Mouse (Mus musculus): ENCODE data around the gene Gsx2. TPM values are rescaled to one million over a fixed set of nuclear protein-coding genes. Genes with fewer than 3 reads are reported as not detected.

Gene Gsx2
- polyA plus RNA-seq, 1 experiment: not detected

DNA sequence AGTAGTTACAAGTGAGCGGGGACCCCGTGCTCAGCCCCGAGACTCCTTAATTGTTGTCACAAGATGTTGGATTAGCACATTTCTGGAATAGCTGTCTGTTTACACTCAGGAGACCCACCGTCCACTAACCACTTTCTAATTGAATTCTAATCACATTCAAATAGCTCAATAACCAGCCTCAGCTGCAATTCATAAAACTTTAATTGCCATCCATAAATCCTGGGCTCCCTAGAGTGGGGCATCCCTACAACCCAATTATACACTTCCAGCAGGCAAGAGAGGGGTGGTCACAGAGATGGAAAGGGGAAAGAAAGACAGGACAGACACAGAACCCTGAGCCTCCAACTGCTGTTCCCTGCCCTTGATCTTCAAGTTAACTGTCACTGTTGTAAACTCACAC lies 1.3 kb upstream of the Gsx2 start:
- WGBS: 27% methylated on average over 4 of the region's 4 CpGs
- H3K4me1 ChIP-seq (ENCODE audit: control insufficient read depth, insufficient read depth, low read length): 0 out of 2 replicates have a peak, but pooled peaks cover 3% of the 10 kb centered on the region
- TF ChIP-seq POLR2A (IDR thresholded peaks at IDR 0.05; ENCODE audit: borderline replicate concordance, extremely low read depth, low read depth, low read length) (no peak), CTCF (IDR thresholded peaks at IDR 0.05; ENCODE audit: insufficient read depth, low read length) (no peak)

GRCm38 (mm10) chr5:75074537-75075382 lies 641 bp upstream of the Gsx2 start:
- DNase-seq: no peak
- WGBS: 15% methylated on average over 15 of the region's 15 CpGs
- no peak for TF ChIP-seq CTCF (IDR thresholded peaks at IDR 0.05; ENCODE audit: insufficient read depth, low read length)
- TF ChIP-seq POLR2A (IDR thresholded peaks at IDR 0.05; ENCODE audit: borderline replicate concordance, extremely low read depth, low read depth, low read length): no peak
- H3K4me3 ChIP-seq (replicated peaks; ENCODE audit: extremely low read depth, low read depth, low read length): no peak overlapping the region
- 0 out of 2 replicates have a peak, but pooled peaks cover 3% of the 10 kb centered on the region for H3K4me1 ChIP-seq (ENCODE audit: control insufficient read depth, insufficient read depth, low read length)

More for the DNA sequence above, 1.3 kb upstream of the Gsx2 start:
- DNase-seq: no peak
- H3K4me3 ChIP-seq (replicated peaks; ENCODE audit: extremely low read depth, low read depth, low read length): no peak overlapping the region

DNA sequence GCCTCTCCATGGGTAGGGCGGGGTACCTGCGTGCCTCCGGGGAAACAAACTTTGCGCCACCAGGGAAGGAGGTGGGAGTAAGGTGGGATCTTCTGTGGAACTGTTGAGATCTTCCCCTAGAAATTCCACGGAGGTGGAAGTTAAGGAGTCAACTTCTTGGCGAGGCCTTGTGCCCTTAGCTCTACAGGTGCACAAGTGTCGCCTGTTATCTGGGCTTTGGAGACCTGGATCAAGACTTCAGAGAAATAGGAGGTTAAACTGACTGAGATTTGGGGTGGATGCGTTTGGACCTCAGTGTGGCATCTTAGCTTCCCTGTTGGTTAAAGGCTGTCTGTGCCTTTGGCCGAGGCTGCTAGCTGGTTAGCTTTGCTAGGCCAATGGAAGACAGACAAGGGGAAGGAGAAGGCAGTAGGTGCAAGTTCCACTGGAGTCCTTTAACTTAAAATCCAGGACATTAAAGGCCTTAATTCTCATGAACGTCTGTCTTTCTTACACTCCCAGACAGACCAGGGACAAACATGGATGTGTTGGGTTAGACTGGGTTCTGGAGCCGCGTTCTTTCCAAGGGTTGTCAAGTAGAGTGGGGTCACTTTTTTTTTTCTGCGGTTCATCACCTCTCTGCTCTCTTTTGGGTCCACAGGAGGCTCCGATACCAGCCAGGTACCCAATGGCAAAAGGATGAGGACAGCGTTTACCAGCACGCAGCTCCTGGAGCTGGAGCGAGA lies 1.1 kb downstream of the Gsx2 start:
- H3K4me3 ChIP-seq (replicated peaks; ENCODE audit: extremely low read depth, low read depth, low read length): no peak overlapping the region
- WGBS: 4% methylated on average over 17 of the region's 17 CpGs
- no peak for TF ChIP-seq CTCF (IDR thresholded peaks at IDR 0.05; ENCODE audit: insufficient read depth, low read length)
- TF ChIP-seq POLR2A (IDR thresholded peaks at IDR 0.05; ENCODE audit: borderline replicate concordance, extremely low read depth, low read depth, low read length): no peak

GRCm38 (mm10) chr5:75077051-75077380 lies 1.6 kb downstream of the Gsx2 start:
- H3K4me1 ChIP-seq (ENCODE audit: control insufficient read depth, insufficient read depth, low read length): no peaks in the 10 kb centered on the region
- H3K4me3 ChIP-seq (replicated peaks; ENCODE audit: extremely low read depth, low read depth, low read length): no peak overlapping the region
- TF ChIP-seq CTCF (IDR thresholded peaks at IDR 0.05; ENCODE audit: insufficient read depth, low read length) (no peak), POLR2A (IDR thresholded peaks at IDR 0.05; ENCODE audit: borderline replicate concordance, extremely low read depth, low read depth, low read length) (no peak)
- no peak for DNase-seq
- WGBS: 4% methylated on average over 19 of the region's 19 CpGs

More for the DNA sequence above, 1.1 kb downstream of the Gsx2 start:
- DNase-seq: no peak
- H3K4me1 ChIP-seq (ENCODE audit: control insufficient read depth, insufficient read depth, low read length): no peaks in the 10 kb centered on the region

DNA sequence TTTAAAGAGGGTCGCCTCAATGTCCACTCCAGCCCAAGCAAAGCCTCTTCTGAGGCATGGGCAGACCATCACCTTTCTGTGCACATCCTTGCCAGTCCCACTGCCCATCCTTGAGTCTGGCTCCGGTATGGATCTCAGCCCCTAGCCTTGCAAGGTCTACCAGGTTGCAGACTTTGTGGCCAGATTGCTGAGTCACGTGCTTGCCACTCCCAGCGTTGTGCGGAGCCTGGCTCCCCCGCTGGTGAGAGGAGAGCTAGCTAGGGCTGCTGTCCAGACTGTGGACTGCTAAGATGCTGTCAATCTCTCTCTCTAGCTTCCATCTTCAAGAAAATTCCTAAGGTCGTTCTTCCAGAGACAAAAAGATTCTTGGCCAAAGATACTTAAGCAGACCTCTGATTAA lies 4.2 kb downstream of the Gsx2 start:
- H3K4me3 ChIP-seq (replicated peaks; ENCODE audit: extremely low read depth, low read depth, low read length): no peak overlapping the region
- DNase-seq: no peak
- WGBS: 4% methylated on average over 7 of the region's 7 CpGs
- no peaks in the 10 kb centered on the region; the same call in 1 of the 2 replicates for H3K4me1 ChIP-seq (ENCODE audit: control insufficient read depth, insufficient read depth, low read length)
- TF ChIP-seq CTCF (IDR thresholded peaks at IDR 0.05; ENCODE audit: insufficient read depth, low read length) (0 out of 2 replicates have a peak, but pooled peaks have one; percentile 18), POLR2A (IDR thresholded peaks at IDR 0.05; ENCODE audit: borderline replicate concordance, extremely low read depth, low read depth, low read length) (no peak)

DNA sequence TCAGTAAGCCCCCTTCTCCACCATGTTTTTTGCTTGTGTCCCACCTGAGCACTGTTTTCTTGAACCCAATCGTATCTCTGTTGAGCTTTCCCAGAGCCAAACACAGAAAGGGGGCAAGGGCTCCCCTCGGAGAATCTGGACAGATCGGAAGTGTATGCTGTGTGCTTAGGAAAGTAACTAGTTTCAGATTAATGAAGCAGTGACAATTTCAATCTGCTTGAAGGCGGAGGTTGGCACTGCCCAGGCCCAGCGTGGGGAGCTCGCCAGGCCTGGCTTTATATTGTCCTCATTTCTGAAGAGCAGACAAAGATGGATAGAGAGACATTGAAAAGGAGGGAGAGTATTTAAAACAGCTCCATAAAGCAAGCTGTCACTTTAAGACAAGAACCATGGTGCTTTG lies 7.0 kb downstream of the Gsx2 start:
- WGBS: 27% methylated on average over 6 of the region's 6 CpGs

DNA sequence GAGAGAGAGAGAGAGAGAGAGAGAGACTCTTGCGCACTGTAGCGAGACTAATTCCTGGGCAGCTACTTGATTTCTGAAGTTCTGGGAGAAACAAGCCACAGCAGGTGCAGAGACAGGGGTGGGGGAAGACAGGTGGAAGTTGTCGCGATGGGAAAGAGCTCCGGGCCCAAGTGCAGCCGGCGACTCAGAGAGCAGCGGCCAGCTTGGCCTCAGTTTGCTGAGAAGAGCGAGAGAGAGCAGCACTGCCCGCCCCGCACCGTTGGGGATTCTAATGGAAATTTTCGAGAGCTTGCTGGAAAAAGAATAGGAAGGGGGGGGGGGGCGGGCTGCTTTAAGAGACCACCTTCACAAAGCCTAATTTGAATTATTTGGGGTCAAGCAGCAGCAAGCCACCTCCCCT lies 7.7 kb downstream of the Gsx2 start:
- DNase-seq: no peak
- no peak for TF ChIP-seq CTCF (IDR thresholded peaks at IDR 0.05; ENCODE audit: insufficient read depth, low read length)
- no peak for TF ChIP-seq POLR2A (IDR thresholded peaks at IDR 0.05; ENCODE audit: borderline replicate concordance, extremely low read depth, low read depth, low read length)
- Histone ChIP-seq H3K4me1 (ENCODE audit: control insufficient read depth, insufficient read depth, low read length) (no peaks in the 10 kb centered on the region; the same call in 1 of the 2 replicates), H3K4me3 (replicated peaks; ENCODE audit: extremely low read depth, low read depth, low read length) (no peak overlapping the region)
- WGBS: 5% methylated on average over 14 of the region's 14 CpGs

More for the DNA sequence above, 7.0 kb downstream of the Gsx2 start:
- no peaks in the 10 kb centered on the region; the same call in 1 of the 2 replicates for H3K4me1 ChIP-seq (ENCODE audit: control insufficient read depth, insufficient read depth, low read length)
- no peak overlapping the region for H3K4me3 ChIP-seq (replicated peaks; ENCODE audit: extremely low read depth, low read depth, low read length)
- TF ChIP-seq POLR2A (IDR thresholded peaks at IDR 0.05; ENCODE audit: borderline replicate concordance, extremely low read depth, low read depth, low read length) (no peak), CTCF (IDR thresholded peaks at IDR 0.05; ENCODE audit: insufficient read depth, low read length) (no peak)
- DNase-seq: no peak

DNA sequence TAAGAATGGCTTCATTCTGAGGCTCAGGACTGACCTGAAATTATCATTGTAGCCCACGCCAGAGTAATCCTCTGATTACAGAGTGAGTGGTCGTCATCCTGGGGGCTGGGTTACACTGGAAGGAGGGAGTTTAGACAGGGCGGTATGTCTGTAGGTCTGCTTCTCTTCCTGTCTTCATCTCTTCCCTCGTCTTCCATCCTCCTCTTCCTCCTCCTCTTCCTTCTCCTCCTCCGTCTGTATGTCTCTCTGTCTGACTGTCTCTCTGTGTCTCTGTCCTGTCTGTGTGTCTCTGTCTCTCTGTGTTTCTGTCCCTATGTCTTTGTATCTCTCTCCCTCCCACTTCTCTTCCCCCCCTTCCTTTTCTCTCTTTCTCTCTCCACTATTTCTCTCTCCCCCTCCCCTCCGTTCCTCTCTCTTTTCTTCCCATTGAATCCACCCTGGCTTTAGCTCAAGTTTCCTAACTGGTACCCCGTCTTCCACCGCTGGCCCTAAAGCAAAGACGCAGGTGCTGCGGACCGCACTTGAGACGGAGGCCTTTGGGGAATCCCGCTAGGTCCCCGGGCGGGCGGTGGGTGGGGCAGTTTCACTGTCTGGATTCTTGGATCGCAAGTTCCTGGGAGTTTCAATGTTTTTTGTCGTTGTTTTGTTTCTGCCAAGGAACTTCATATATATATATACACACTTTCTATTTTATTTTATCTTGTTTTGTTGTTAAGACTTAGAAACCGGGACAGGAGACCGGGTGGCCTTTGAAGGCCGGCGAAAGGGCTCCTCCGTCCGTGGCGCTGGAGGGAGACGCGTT lies 8.4 kb downstream of the Gsx2 start:
- 6% methylated on average over 27 of the region's 27 CpGs for WGBS
- H3K4me3 ChIP-seq (replicated peaks; ENCODE audit: extremely low read depth, low read depth, low read length): no peak overlapping the region
- TF ChIP-seq POLR2A (IDR thresholded peaks at IDR 0.05; ENCODE audit: borderline replicate concordance, extremely low read depth, low read depth, low read length) (no peak), CTCF (IDR thresholded peaks at IDR 0.05; ENCODE audit: insufficient read depth, low read length) (no peak)
- H3K4me1 ChIP-seq (ENCODE audit: control insufficient read depth, insufficient read depth, low read length): no peaks in the 10 kb centered on the region; the same call in 1 of the 2 replicates
- no peak for DNase-seq

GRCm38 (mm10) chr5:75084393-75084870 lies 9.0 kb downstream of the Gsx2 start:
- H3K4me3 ChIP-seq (replicated peaks; ENCODE audit: extremely low read depth, low read depth, low read length): no peak overlapping the region
- 7% methylated on average over 8 of the region's 8 CpGs for WGBS
- H3K4me1 ChIP-seq (ENCODE audit: control insufficient read depth, insufficient read depth, low read length): no peaks in the 10 kb centered on the region; the same call in 1 of the 2 replicates
- DNase-seq: no peak
- TF ChIP-seq CTCF (IDR thresholded peaks at IDR 0.05; ENCODE audit: insufficient read depth, low read length): no peak
- TF ChIP-seq POLR2A (IDR thresholded peaks at IDR 0.05; ENCODE audit: borderline replicate concordance, extremely low read depth, low read depth, low read length): no peak
